Mouse (Mus musculus): ENCODE results near the gene Dnah7c. TPM values are rescaled to one million over a fixed set of nuclear protein-coding genes. Genes with fewer than 3 reads are reported as not detected.
"Not testable (repeated sequence)": the region's sequence is repeated elsewhere in the genome, so short reads cannot be mapped to it uniquely, and the experiment has no call there.

Dnah7c gene
- polyA plus RNA-seq, 1 experiment from 2014 or later: 0.14 TPM

GRCm38 (mm10) chr1:46782227-46782626, 356.8 kb downstream of the Dnah7c start:
- not testable (repeated sequence) for H3K36me3 ChIP-seq (ENCODE audit: control insufficient read depth, insufficient read depth, low read length); H3K9ac ChIP-seq (ENCODE audit: low read length); H3K27me3 ChIP-seq (ENCODE audit: control insufficient read depth, insufficient read depth, low read depth, low read length); H3K4me2 ChIP-seq (ENCODE audit: low read depth, low read length); H3K4me1 ChIP-seq (replicated peaks; ENCODE audit: control insufficient read depth, insufficient read depth, low read length); ATAC-seq (ENCODE audit: low read depth); H3K27ac ChIP-seq (ENCODE audit: low read length); H3K9me3 ChIP-seq (ENCODE audit: control insufficient read depth, low read length); H3K4me3 ChIP-seq (ENCODE audit: low read length)
- 65% methylated on average over 4 of the region's 4 CpGs for WGBS

DNA sequence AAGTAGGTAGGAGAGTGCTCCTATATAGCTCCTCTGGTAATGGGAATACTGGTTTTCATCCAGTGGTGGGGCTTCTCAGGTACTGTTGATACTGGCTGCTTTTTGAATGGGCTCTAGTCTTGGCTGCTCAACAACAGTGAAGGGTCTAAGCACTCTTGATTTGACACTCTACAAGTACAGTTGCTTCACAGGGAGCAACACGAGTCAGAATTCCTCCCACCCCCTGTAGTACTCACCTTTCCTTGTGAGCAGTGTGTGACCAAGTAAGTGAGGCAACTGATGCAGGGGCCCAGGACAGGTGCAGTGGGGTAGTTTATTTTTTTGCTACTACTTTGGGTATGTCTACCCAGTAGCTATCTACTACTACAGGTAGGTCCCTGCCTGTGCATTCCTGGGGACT, 379.7 kb downstream of the Dnah7c start:
- Histone ChIP-seq H3K27ac (ENCODE audit: low read length) (no peak overlapping the region), H3K36me3 (ENCODE audit: control insufficient read depth, insufficient read depth, low read length) (no peaks in the 10 kb centered on the region), H3K4me2 (ENCODE audit: low read depth, low read length) (no peak overlapping the region), H3K9ac (ENCODE audit: low read length) (no peak overlapping the region), H3K9me3 (ENCODE audit: control insufficient read depth, low read length) (no peaks in the 10 kb centered on the region), H3K4me1 (replicated peaks; ENCODE audit: control insufficient read depth, insufficient read depth, low read length) (no peaks in the 10 kb centered on the region), H3K27me3 (ENCODE audit: control insufficient read depth, insufficient read depth, low read depth, low read length) (no peaks in the 10 kb centered on the region), H3K4me3 (ENCODE audit: low read length) (no peak overlapping the region)
- WGBS: 67% methylated on average over 1 of the region's 1 CpGs
- no peak for ATAC-seq (ENCODE audit: low read depth)

- WGBS: 80% methylated on average over 4 of the region's 4 CpGs
- not testable (repeated sequence) for ATAC-seq (ENCODE audit: low read depth); H3K4me3 ChIP-seq (ENCODE audit: low read length); H3K36me3 ChIP-seq (ENCODE audit: control insufficient read depth, insufficient read depth, low read length); H3K4me1 ChIP-seq (replicated peaks; ENCODE audit: control insufficient read depth, insufficient read depth, low read length); H3K27ac ChIP-seq (ENCODE audit: low read length); H3K9ac ChIP-seq (ENCODE audit: low read length); H3K27me3 ChIP-seq (ENCODE audit: control insufficient read depth, insufficient read depth, low read depth, low read length); H3K9me3 ChIP-seq (ENCODE audit: control insufficient read depth, low read length); H3K4me2 ChIP-seq (ENCODE audit: low read depth, low read length)
These were observed 383.2 kb downstream of the Dnah7c start for GRCm38 (mm10) chr1:46808630-46809029.

DNA sequence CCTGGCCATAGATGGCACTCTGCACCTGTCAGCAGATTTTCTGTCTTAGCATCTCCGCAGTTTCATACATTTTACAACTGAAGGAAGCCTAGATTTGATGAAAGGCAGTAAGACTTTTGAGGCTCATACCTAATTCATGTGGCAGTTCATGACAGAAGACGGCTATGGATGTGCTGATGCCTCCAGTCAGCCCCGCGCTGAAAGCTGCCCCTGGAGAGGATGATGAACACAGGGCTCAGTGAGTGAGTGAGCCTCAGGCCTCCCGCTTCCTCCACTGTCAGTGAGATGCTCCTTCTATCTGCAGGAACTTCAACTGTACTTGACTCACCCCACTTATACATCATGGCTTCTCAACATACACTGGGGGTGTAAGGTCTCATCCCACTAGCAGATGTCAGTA, 392.5 kb downstream of the Dnah7c start:
- Histone ChIP-seq H3K4me2 (ENCODE audit: low read depth, low read length) (no peak overlapping the region), H3K9ac (ENCODE audit: low read length) (no peak overlapping the region), H3K36me3 (ENCODE audit: control insufficient read depth, insufficient read depth, low read length) (peaks cover 13% of the 10 kb centered on the region), H3K4me1 (replicated peaks; ENCODE audit: control insufficient read depth, insufficient read depth, low read length) (no peaks in the 10 kb centered on the region), H3K4me3 (ENCODE audit: low read length) (no peak overlapping the region), H3K27me3 (ENCODE audit: control insufficient read depth, insufficient read depth, low read depth, low read length) (no peaks in the 10 kb centered on the region), H3K9me3 (ENCODE audit: control insufficient read depth, low read length) (no peaks in the 10 kb centered on the region), H3K27ac (ENCODE audit: low read length) (no peak overlapping the region)
- ATAC-seq (ENCODE audit: low read depth): no peak
- WGBS: 95% methylated on average over 5 of the region's 5 CpGs

- no peak for ATAC-seq (ENCODE audit: low read depth)
- Histone ChIP-seq H3K4me2 (ENCODE audit: low read depth, low read length) (no peak overlapping the region), H3K27ac (ENCODE audit: low read length) (no peak overlapping the region), H3K27me3 (ENCODE audit: control insufficient read depth, insufficient read depth, low read depth, low read length) (no peaks in the 10 kb centered on the region), H3K36me3 (ENCODE audit: control insufficient read depth, insufficient read depth, low read length) (peaks cover 18% of the 10 kb centered on the region), H3K9me3 (ENCODE audit: control insufficient read depth, low read length) (no peaks in the 10 kb centered on the region), H3K4me1 (replicated peaks; ENCODE audit: control insufficient read depth, insufficient read depth, low read length) (no peaks in the 10 kb centered on the region), H3K4me3 (ENCODE audit: low read length) (no peak overlapping the region), H3K9ac (ENCODE audit: low read length) (no peak overlapping the region)
- WGBS: 86% methylated on average over 4 of the region's 4 CpGs
These were observed 397.0 kb downstream of the Dnah7c start for GRCm38 (mm10) chr1:46822256-46822972.

- no peak overlapping the region for H3K9ac ChIP-seq (ENCODE audit: low read length)
- no peak overlapping the region for H3K4me2 ChIP-seq (ENCODE audit: low read depth, low read length)
- H3K36me3 ChIP-seq (ENCODE audit: control insufficient read depth, insufficient read depth, low read length): peaks cover 10% of the 10 kb centered on the region
- no peak overlapping the region for H3K4me3 ChIP-seq (ENCODE audit: low read length)
- 84% methylated on average over 2 of the region's 2 CpGs for WGBS
- H3K27me3 ChIP-seq (ENCODE audit: control insufficient read depth, insufficient read depth, low read depth, low read length): no peaks in the 10 kb centered on the region
- ATAC-seq (ENCODE audit: low read depth): no peak
- no peaks in the 10 kb centered on the region for H3K4me1 ChIP-seq (replicated peaks; ENCODE audit: control insufficient read depth, insufficient read depth, low read length)
- H3K27ac ChIP-seq (ENCODE audit: low read length): no peak overlapping the region
- no peaks in the 10 kb centered on the region for H3K9me3 ChIP-seq (ENCODE audit: control insufficient read depth, low read length)
These were observed 404.9 kb downstream of the Dnah7c start for GRCm38 (mm10) chr1:46830066-46830843.

DNA sequence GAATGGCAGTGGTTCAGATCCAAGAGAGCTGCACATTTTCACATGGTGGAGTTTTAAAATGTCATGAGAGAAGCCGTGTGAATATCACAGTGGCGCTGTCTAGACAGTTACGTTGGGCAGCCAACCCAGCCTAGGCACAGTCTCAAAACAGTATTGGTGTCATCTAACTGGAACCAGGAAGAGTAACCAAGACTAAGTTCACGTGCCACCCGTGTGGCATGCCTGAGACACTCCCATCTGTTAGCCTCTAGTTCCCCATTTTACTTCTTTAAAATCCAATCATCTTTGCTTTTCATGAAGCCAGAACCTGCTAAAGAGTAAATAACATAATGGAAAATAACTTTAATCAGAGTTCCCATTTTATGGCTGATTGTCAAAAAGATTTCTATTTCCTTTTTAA, 406.5 kb downstream of the Dnah7c start:
- Histone ChIP-seq H3K36me3 (ENCODE audit: control insufficient read depth, insufficient read depth, low read length) (peaks cover 12% of the 10 kb centered on the region), H3K4me3 (ENCODE audit: low read length) (no peak overlapping the region), H3K27ac (ENCODE audit: low read length) (no peak overlapping the region), H3K9me3 (ENCODE audit: control insufficient read depth, low read length) (no peaks in the 10 kb centered on the region), H3K9ac (ENCODE audit: low read length) (no peak overlapping the region), H3K27me3 (ENCODE audit: control insufficient read depth, insufficient read depth, low read depth, low read length) (no peaks in the 10 kb centered on the region), H3K4me1 (replicated peaks; ENCODE audit: control insufficient read depth, insufficient read depth, low read length) (no peaks in the 10 kb centered on the region), H3K4me2 (ENCODE audit: low read depth, low read length) (no peak overlapping the region)
- WGBS: 89% methylated on average over 5 of the region's 5 CpGs
- no peak for ATAC-seq (ENCODE audit: low read depth)

GRCm38 (mm10) chr1:46843406-46843805, 418.0 kb downstream of the Dnah7c start:
- Histone ChIP-seq H3K9me3 (ENCODE audit: control insufficient read depth, low read length) (no peaks in the 10 kb centered on the region), H3K4me1 (replicated peaks; ENCODE audit: control insufficient read depth, insufficient read depth, low read length) (no peaks in the 10 kb centered on the region), H3K4me2 (ENCODE audit: low read depth, low read length) (no peak overlapping the region), H3K4me3 (ENCODE audit: low read length) (no peak overlapping the region), H3K27me3 (ENCODE audit: control insufficient read depth, insufficient read depth, low read depth, low read length) (no peaks in the 10 kb centered on the region), H3K9ac (ENCODE audit: low read length) (no peak overlapping the region), H3K27ac (ENCODE audit: low read length) (no peak overlapping the region), H3K36me3 (ENCODE audit: control insufficient read depth, insufficient read depth, low read length) (no peaks in the 10 kb centered on the region)
- no peak for ATAC-seq (ENCODE audit: low read depth)
- WGBS: 44% methylated on average over 4 of the region's 4 CpGs

DNA sequence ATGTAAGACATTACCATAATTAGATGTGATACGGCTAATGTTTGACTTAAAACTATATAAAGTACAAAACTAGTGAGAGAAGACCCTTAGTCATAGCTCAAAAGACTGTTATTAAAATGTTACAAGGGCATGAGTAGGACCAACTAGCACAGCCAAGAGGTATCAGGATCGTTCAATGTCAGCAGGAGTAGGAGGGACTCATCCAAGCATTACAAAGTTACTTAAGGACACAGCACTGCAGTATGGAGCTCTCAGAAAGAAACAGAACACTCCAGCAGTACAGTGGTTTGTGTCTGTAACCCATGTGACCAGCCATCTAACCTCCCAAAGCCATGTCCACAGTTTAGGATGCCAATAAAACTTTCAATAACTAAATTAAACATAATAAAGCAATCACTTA, 418.9 kb downstream of the Dnah7c start:
- no peak overlapping the region for H3K4me3 ChIP-seq (ENCODE audit: low read length)
- H3K27ac ChIP-seq (ENCODE audit: low read length): no peak overlapping the region
- no peaks in the 10 kb centered on the region for H3K9me3 ChIP-seq (ENCODE audit: control insufficient read depth, low read length)
- no peaks in the 10 kb centered on the region for H3K36me3 ChIP-seq (ENCODE audit: control insufficient read depth, insufficient read depth, low read length)
- 76% methylated on average over 2 of the region's 2 CpGs for WGBS
- H3K4me1 ChIP-seq (replicated peaks; ENCODE audit: control insufficient read depth, insufficient read depth, low read length): no peaks in the 10 kb centered on the region
- no peak for ATAC-seq (ENCODE audit: low read depth)
- no peak overlapping the region for H3K4me2 ChIP-seq (ENCODE audit: low read depth, low read length)
- H3K27me3 ChIP-seq (ENCODE audit: control insufficient read depth, insufficient read depth, low read depth, low read length): no peaks in the 10 kb centered on the region
- H3K9ac ChIP-seq (ENCODE audit: low read length): no peak overlapping the region
